Mouse (Mus musculus) layer of hippocampus, postnatal 14 days (tissue): ENCODE data around the gene Jph3. TPM values are rescaled to one million over a fixed set of nuclear protein-coding genes. Genes with fewer than 3 reads are reported as not detected.
A peak's percentile ranks its signal among the peaks of the same experiment; 100 is the strongest.

Source experiments
- DNase-seq, 2 experiments: peaks; one replicate each; pipeline ENCODE4 v3.0.0; 2021 to 2022; ENCODE audit warnings: low spot score in 2 of 2, mixed read lengths in 1 of 2
- long read RNA-seq, 2 experiments: library from polyadenylated mRNA; stranded (forward); transcript quantifications; one replicate each; pipeline ENCODE4 v2.0.0; 2021
- total RNA-seq, 2 experiments: library from RNA; stranded (reverse); gene quantifications; 2 replicates each; pipeline ENCODE4 v1.2.3; 2021

Jph3 gene
- 100 to 1,000 TPM; 212 to 217 TPM for total RNA-seq
- long read RNA-seq, experiment 1, transcript Jph3-201 (5 exons, 3,637 nt): major isoform, 50 of 80 reads
- long read RNA-seq, experiment 1, partial matches to known transcripts: 19 of 80 reads
- long read RNA-seq, experiment 1, other reads (novel, unspliced or antisense): 11 of 80 reads
- long read RNA-seq, experiment 2, transcript Jph3-201 (5 exons, 3,637 nt): major isoform, 43 of 83 reads
- long read RNA-seq, experiment 2, partial matches to known transcripts: 24 of 83 reads
- long read RNA-seq, experiment 2, other reads (novel, unspliced or antisense): 15 of 83 reads

DNA sequence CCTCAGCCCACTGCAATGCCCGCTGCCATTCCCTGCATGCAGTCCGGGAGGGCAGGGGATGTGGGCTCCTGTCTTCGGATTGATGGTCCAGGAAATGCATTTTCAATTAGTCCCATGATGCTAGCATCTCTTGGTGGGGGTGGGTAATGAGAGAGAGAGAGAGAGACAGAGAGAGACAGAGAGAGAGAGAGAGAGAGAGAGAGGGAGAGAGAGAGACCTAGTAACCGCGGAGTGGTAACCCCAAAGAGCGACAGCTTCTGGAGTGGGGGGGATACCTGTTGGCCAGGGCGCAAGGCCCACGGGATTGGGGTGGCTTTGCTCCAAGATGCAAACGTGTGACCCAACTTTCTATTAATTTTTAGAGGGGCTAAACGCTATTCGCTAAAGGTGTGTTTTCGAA lies at the start of gene Jph3:
TSS of gene Jph3 (plus strand) at position 301 of the 400 bp plus-strand sequence.
- DNase-seq: no peak

DNA sequence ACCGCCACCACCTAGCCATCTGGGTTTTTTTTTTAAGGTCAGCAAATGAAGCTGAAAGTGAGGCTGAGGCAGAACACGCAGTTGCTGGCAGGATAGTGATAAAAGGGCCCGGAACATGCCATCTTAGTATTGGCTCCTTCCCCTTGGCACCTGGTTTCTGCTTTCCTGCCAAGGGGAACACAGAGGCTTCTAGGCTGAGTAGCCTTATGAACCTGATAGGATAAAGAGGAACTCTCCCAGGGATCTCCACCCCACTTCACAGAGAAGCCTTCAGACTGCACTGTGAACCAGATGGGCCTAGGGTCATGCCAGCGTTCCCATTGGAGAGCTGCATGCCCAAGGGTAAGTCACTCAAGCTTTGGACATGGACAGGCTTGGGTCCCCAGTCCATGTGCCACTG lies 48.5 kb upstream of the Jph3 start:
- DNase-seq: no peak

DNA sequence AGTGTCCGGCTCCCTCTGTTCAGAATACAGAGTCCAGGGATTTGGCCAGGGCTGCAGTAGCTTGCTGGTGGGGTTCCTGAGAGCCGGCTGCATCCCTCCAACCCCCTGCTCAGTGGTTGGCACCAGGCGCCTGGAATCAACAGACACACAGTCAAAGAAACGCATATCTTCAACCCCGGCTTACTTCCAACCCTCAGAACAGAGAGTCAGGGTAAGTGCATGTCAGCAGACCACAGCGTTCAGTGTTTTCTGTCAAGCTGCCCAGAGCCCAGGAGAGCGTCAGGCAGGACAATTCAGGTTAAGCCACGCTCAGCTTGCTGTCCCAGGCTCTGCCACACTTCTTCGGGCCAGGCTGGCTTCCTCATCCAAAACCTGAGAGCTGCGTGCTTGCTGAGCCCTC lies 48.0 kb upstream of the Jph3 start:
- DNase-seq: no peak

DNA sequence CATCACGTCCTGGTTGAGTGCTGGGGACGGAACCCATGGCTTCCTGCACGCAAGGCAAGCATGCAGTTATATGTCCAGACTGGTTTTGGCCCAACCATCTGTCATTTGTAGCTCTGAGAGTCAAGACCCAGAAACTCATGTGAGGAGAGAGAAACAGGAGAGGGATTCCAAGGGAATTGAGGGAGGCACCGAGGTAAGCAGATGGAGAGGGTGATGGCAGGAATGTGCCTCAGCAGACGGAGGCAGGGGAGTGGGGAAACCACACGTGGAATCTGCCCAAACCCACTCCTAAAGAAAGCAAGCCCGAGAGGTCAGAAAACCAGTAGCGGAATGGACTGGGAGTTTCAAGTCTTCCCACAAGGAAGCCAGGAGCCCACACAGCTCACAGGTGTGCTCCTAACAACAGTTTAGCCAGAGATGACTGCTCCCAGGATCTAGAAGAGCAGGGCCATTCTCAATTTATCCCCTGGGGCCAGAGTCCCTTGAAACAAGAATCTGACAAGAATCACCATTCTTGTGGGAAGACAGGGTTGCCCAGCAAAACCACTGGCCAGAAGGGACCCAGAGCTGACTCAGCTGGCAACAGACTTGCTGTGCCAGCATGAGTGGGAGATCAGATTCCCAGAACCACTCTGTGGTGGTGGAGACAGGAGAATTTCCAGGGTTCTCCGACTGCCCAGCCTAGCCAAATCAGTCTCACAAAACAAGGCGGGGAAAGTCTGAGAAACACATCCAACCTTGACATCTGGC lies 46.2 kb upstream of the Jph3 start:
- no peak for DNase-seq

DNA sequence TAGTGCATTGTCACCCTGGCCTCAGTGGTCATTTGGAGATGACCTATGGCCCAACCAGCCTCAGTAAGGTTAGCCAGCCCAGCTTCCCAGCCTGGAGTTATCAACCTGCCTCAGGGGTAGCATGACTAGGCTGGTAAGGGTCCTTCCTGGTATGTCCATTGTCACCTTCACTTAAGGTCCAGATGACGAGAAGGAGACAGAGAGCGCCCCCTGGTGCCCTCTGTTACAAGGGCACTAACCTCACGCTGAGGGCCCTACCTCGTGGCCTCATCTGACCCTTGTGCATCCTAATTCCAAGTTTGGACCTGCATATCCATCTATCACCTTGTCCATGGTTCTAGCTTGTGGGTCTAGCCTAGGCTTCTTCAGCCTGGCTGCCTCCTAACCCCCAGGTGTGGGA lies 44.0 kb upstream of the Jph3 start:
- DNase-seq: no peak

- peak; percentile 67 to 77 for DNase-seq
Measured at GRCm38 (mm10) chr8:121687455-121688161, 41.8 kb upstream of the Jph3 start.

GRCm38 (mm10) chr8:121688496-121688895 lies 40.9 kb upstream of the Jph3 start:
- DNase-seq: no peak

- DNase-seq: no peak
Measured at GRCm38 (mm10) chr8:121694453-121694852, 35.0 kb upstream of the Jph3 start.

DNA sequence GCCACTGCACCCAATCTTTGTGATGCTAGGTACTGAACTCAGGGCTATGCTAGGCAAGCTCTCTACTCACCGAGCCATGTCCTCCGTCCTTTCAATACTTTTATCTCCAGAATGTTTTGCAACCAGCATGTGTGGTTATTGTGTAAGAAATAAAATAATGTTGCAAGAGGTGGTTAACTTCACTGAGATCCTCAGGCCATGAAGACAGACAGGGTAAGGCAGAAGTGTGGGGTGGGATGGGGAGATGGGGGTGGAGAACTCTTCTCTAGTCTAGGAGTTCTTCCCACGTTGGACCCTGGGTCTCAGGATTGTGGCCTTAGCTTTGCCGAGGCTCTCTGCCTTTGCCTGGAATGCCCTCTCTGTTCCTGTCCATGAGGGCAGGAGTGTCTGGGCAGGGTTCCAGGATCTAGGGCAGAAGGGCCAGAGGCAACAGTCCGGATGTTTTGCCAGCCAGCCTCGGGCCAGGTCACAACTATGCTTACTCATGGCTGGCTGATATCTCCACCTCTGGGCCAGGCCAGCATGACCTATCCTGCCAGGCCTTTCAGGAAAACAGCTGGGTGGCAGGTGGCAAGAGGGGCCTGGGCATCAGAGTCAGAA lies 33.7 kb upstream of the Jph3 start:
- DNase-seq: no peak

GRCm38 (mm10) chr8:121697735-121698614 lies 31.4 kb upstream of the Jph3 start:
- DNase-seq: no peak

DNA sequence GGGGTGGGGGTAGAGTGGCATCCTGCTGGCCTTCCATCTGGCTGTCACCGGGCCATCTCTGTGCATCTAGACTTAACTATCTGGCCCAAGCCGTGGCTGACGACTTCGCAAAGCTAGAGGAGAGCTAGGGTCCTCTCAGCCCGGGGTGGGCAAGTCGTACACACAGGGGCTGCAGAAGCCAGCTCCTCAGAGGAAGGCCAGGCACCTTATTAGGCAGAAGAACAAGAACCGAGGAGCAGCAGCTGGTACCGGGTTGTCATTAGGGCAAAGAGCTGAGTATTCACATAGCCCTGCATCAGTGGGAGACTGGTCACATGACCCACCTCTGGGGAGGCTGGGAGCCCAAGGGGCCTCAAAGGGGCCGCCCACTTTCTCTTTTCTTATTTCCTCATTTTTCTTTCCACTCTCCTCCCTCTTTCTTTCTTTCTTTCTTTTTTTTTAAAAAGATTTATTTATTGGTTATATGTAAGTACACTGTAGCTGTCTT lies 30.8 kb upstream of the Jph3 start:
- DNase-seq: no peak

DNA sequence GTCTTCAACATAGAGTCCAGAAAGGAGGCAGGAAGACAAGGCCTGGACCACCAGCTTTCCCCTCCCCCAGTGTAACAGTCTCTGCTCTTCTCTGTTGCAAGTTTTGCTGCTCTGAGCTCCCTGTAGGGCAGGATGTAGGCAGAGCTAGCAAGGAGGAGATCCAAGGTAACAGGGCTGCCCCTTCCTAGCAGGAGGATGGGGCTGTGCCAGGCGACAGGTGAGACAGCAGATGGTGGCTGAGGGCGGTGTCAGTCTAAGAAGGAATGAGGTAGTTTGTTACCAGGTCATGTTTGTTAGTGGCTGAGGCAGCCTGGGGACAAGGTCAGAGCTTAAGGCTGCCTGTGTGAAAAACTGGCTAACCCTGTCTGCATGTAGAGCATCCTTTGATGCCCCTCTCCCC lies 29.5 kb upstream of the Jph3 start:
- DNase-seq: no peak

GRCm38 (mm10) chr8:121705174-121705573 lies 24.2 kb upstream of the Jph3 start:
- DNase-seq: peak in 1 of 2 experiments; percentile 55

DNA sequence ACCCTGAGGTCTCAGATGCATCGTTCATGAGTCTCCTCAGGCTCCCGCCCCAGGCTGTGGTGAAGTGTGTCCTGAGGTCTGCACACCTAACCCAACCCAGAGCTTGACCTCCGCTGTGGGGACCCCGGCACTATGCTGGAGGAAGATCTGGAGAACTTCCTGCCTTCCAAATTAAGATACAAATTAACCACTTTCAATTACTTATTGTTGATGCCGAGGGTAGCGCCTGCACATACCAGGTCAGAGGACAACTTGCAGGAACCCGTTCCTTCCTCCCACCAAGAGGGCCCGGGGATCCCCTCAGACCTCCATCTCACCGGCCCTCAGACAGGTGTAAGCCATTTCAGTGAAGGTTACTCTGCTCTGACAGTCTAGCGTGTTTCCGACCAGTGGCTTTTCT lies 22.5 kb upstream of the Jph3 start:
- no peak for DNase-seq

GRCm38 (mm10) chr8:121708406-121708805 lies 21.0 kb upstream of the Jph3 start:
- no peak for DNase-seq

DNA sequence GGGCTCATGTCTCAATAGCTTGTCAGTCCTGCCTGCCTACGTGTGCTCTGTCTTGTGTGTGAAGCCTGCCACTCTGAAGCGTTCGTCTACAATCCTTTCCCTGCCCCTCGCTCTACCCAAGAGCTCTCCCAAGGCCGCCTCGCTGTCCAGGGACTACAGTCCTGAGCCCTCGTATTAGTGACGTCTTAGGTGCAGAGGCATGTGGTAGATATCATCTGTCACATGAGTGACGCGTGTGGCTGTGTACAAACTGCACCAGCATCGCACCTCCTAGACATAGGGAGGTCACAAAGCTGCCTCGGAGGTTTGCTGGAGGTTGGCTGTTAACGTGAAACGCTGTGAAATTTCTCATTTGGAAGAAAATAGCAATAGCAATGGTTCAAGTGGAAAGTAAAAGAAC lies 11.9 kb upstream of the Jph3 start:
- DNase-seq: no peak

DNA sequence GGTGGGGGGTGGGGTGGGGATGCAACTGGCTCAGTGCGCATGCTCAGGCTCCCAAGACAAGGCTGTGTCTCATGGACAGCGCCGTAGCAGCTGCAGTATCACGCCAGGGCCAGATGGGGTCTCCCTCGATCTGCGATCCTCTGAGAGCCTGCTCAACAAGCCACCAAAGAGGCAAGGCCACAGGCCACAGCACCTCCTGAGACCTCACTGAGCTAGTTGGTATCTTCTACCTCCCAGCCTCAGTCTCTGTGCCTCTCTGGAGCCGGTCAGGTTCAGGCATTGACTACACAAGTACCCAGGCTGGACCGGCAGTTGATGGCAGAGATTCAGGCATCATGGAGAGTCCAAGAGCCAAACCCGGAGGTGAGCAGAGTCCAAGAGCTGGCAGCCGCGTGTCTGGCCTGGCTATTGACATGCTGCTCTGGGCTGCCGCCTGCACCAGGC lies 11.4 kb upstream of the Jph3 start:
- DNase-seq: peak; percentile 91 to 95

- DNase-seq: no peak
Measured at GRCm38 (mm10) chr8:121718925-121719324, 10.5 kb upstream of the Jph3 start.

DNA sequence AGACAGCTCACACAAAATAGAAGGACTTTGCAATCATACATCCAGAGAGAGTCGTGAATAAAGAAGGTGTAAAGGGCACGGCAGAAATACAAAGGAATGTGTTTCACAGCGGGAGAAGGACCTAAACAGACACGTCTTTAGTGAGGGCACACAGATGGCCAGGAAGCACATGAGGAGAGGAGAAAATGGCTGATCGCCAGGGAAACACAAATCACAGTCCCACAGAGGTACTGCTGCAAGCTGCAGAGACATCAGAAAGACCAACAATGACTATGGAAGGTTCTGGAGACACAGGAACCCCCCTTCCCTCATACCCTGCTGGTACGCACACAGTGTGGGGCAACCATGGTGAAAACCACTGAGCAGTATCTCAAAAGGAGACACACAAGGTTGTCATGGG lies 8.4 kb upstream of the Jph3 start:
- DNase-seq: no peak

DNA sequence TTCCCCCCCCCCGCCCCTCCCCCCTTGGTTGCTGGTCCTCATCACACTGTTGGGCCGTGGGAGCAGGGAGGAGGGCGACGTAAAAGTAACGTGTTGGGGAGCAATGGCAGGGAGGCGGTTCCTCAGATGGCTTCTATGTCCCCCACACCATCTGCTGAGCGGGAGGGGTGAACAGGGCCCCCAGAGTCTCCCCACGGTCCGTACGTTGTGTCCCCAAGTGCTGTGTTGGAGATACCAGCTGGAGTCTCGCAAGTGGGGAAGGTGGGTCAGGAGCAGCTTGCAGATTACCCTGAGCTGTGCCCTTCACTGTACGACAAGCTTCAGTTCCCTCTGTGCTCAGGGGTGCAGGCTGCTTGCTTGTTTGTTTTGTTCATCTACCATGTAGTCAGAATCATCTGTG lies 5.6 kb upstream of the Jph3 start:
- no peak for DNase-seq

GRCm38 (mm10) chr8:121727164-121727563 lies 2.3 kb upstream of the Jph3 start:
- DNase-seq: no peak
